Mouse (Mus musculus) CH12.LX (cell line): ENCODE results near the gene Apbb1ip. TPM values are rescaled to one million over a fixed set of nuclear protein-coding genes. Genes with fewer than 3 reads are reported as not detected.

Source experiments
- DNase-seq: peaks from one replicate; pipeline ENCODE4 v3.0.0-alpha.2; 2013; ENCODE audit errors: extremely low read depth
- H3K27ac ChIP-seq: 2 replicates; pipeline ENCODE4 v1.5.1; 2012; ENCODE audit warnings: low read depth, mild to moderate bottlenecking, control low read depth, moderate library complexity; ENCODE audit not compliant: insufficient read depth
- H3K27me3 ChIP-seq: replicated peaks from 2 replicates; pipeline ENCODE3; 2012; ENCODE audit warnings: inconsistent platforms
- H3K36me3 ChIP-seq, 2 experiments: replicated peaks in 1 of 2; 2 replicates each; pipeline versions ENCODE3 to v1.6.1; 2012; ENCODE audit warnings: inconsistent platforms in 1 of 2, low read length in 1 of 2, mild to moderate bottlenecking in 1 of 2, mixed read lengths in 1 of 2, moderate library complexity in 1 of 2; ENCODE audit not compliant: control insufficient read depth in 1 of 2, insufficient read depth in 1 of 2
- H3K4me1 ChIP-seq, 2 experiments: 2 replicates each; pipeline ENCODE4 v1.6.1; 2012; ENCODE audit warnings: inconsistent platforms in 1 of 2, moderate library complexity in 1 of 2; ENCODE audit not compliant: insufficient read depth in 2 of 2, control insufficient read depth in 1 of 2
- H3K4me2 ChIP-seq: 2 replicates; pipeline ENCODE4 v1.6.1; 2012; ENCODE audit warnings: low read depth, mild to moderate bottlenecking, control low read depth; ENCODE audit not compliant: poor library complexity, insufficient read depth, severe bottlenecking
- H3K4me3 ChIP-seq, 3 experiments: fragments of 150-350 bp in 1 of 3; sonication (generic) in 1 of 3; replicated peaks in 1 of 3; 2 replicates each; pipeline versions ENCODE3 to v1.5.1; 2011 to 2012; ENCODE audit warnings: low read depth in 2 of 3, low read length in 2 of 3, mild to moderate bottlenecking in 2 of 3, moderate library complexity in 2 of 3, control low read depth in 1 of 3, improper control_type of control experiment in 1 of 3, inconsistent platforms in 1 of 3, mixed read lengths in 1 of 3; ENCODE audit not compliant: poor library complexity in 1 of 3
- H3K79me2 ChIP-seq: replicated peaks from 2 replicates; pipeline ENCODE4 v1.6.1; 2012; ENCODE audit warnings: mild to moderate bottlenecking, moderate library complexity; ENCODE audit not compliant: control insufficient read depth, poor library complexity, insufficient read depth, severe bottlenecking; ENCODE audit errors: extremely low read depth
- H3K9ac ChIP-seq: 2 replicates; pipeline ENCODE4 v1.6.1; 2012; ENCODE audit warnings: low read depth, mild to moderate bottlenecking, control low read depth, moderate library complexity; ENCODE audit not compliant: insufficient read depth
- H3K9me3 ChIP-seq: replicated peaks from 2 replicates; pipeline ENCODE3; 2012; ENCODE audit warnings: low read length, inconsistent platforms, mixed read lengths
- CTCF ChIP-seq, 2 experiments: IDR thresholded peaks in 1 of 2; conservative IDR thresholded peaks in 1 of 2; 2 replicates each; pipeline ENCODE4 v1.5.1; 2011 to 2012; ENCODE audit warnings: low read depth in 2 of 2, low read length in 2 of 2, improper control_type of control experiment in 1 of 2, inconsistent platforms in 1 of 2, mild to moderate bottlenecking in 1 of 2, moderate library complexity in 1 of 2
- E2F4 ChIP-seq: IDR thresholded peaks from 2 replicates; pipeline ENCODE4 v1.6.1; 2011; ENCODE audit warnings: low read depth, low read length, improper control_type of control experiment; ENCODE audit not compliant: insufficient replicate concordance
- ELF1 ChIP-seq: IDR thresholded peaks from 2 replicates; pipeline ENCODE4 v1.6.1; 2014; ENCODE audit warnings: low read depth, mild to moderate bottlenecking, inconsistent platforms, low read length, improper control_type of control experiment
- EP300 ChIP-seq: IDR thresholded peaks from 2 replicates; pipeline ENCODE4 v1.6.1; 2011; ENCODE audit warnings: low read length, improper control_type of control experiment
- ETS1 ChIP-seq: conservative IDR thresholded peaks from 2 replicates; pipeline ENCODE4 v1.6.1; 2012; ENCODE audit warnings: low read depth, mild to moderate bottlenecking, inconsistent platforms, low read length, improper control_type of control experiment, moderate library complexity
- GABPA ChIP-seq: IDR thresholded peaks from 2 replicates; pipeline ENCODE4 v1.6.1; 2012; ENCODE audit warnings: low read depth, low read length, improper control_type of control experiment, inconsistent platforms; ENCODE audit not compliant: insufficient replicate concordance
- IRF4 ChIP-seq: IDR thresholded peaks from 2 replicates; pipeline ENCODE4 v1.6.1; 2014; ENCODE audit warnings: low read depth, mild to moderate bottlenecking, inconsistent platforms, low read length, improper control_type of control experiment
- MEF2A ChIP-seq: IDR thresholded peaks from 2 replicates; pipeline ENCODE4 v1.6.1; 2014; ENCODE audit warnings: low read depth, mild to moderate bottlenecking, inconsistent platforms, low read length, improper control_type of control experiment, borderline replicate concordance
- MXI1 ChIP-seq: IDR thresholded peaks from 2 replicates; pipeline ENCODE4 v1.6.1; 2011; ENCODE audit warnings: mild to moderate bottlenecking, low read depth, low read length, improper control_type of control experiment
- MYC ChIP-seq: IDR thresholded peaks from 2 replicates; pipeline ENCODE4 v1.6.1; 2011; ENCODE audit warnings: low read depth, mild to moderate bottlenecking, improper control_type of control experiment, low read length
- NELFE ChIP-seq: IDR thresholded peaks from 2 replicates; pipeline ENCODE4 v1.6.1; 2011; ENCODE audit warnings: low read depth, low read length, improper control_type of control experiment
- NRF1 ChIP-seq: IDR thresholded peaks from 2 replicates; pipeline ENCODE4 v1.6.1; 2014; ENCODE audit warnings: low read depth, mild to moderate bottlenecking, inconsistent platforms, low read length, improper control_type of control experiment, moderate library complexity
- PAX5 ChIP-seq: IDR thresholded peaks from 2 replicates; pipeline ENCODE4 v1.6.1; 2012; ENCODE audit warnings: low read length, inconsistent platforms, mixed read lengths
- POLR2AphosphoS2 ChIP-seq: IDR thresholded peaks from 2 replicates; pipeline ENCODE4 v1.6.1; 2011; ENCODE audit warnings: low read depth, low read length, improper control_type of control experiment
- SIN3A ChIP-seq: IDR thresholded peaks from 2 replicates; pipeline ENCODE4 v1.6.1; 2012; ENCODE audit warnings: low read length, improper control_type of control experiment, inconsistent platforms
- USF1 ChIP-seq: IDR thresholded peaks from 2 replicates; pipeline ENCODE4 v1.6.1; 2014; ENCODE audit warnings: low read depth, mild to moderate bottlenecking, inconsistent platforms, low read length, improper control_type of control experiment
- USF2 ChIP-seq: conservative IDR thresholded peaks from 2 replicates; pipeline ENCODE4 v1.6.1; 2011; ENCODE audit warnings: low read depth, low read length, improper control_type of control experiment
- ZC3H11A ChIP-seq: IDR thresholded peaks from 2 replicates; pipeline ENCODE4 v1.6.1; 2012; ENCODE audit warnings: low read depth, mild to moderate bottlenecking, inconsistent platforms, low read length, improper control_type of control experiment
- ZNF384 ChIP-seq: IDR thresholded peaks from 2 replicates; pipeline ENCODE4 v1.6.1; 2012; ENCODE audit warnings: low read depth, low read length, improper control_type of control experiment, inconsistent platforms
- dilution Hi-C: fragments of 300-500 bp; cut with MboI; formaldehyde crosslinking; loops from 2 replicates; pipeline ENCODE4 v1.14.3; 2020; ENCODE audit warnings: low sequenced_read_pairs; ENCODE audit not compliant: extremely low pct_unique_long_range_greater_than_20kb, extremely low pct_ligation_motif_present
- in situ Hi-C: fragments of 300-500 bp; cut with MboI; formaldehyde crosslinking; loops from 3 replicates; pipeline ENCODE4 v1.14.3; 2019; ENCODE audit warnings: low sequenced_read_pairs, low pct_ligation_motif_present, low pct_unique_long_range_greater_than_20kb, mixed read lengths
- polyA plus RNA-seq: library from polyadenylated mRNA; unstranded; fragments of >175 nt; gene quantifications from 2 replicates; pipeline ENCODE4 v1.2.1, GENCODE M21; 2012; ENCODE audit warnings: low read depth; ENCODE audit not compliant: insufficient read length
- total RNA-seq, 2 experiments: library from RNA; depleted of rRNA; stranded (reverse); fragments of 300-350 nt in 1 of 2; fragments of >200 nt in 1 of 2; gene quantifications; 2 replicates each; pipeline ENCODE4 v1.2.3; 2012 to 2014

The Apbb1ip gene
- total and polyA plus RNA-seq, 3 experiments = 3.5 to 59.9 (median 4.0) TPM

DNA sequence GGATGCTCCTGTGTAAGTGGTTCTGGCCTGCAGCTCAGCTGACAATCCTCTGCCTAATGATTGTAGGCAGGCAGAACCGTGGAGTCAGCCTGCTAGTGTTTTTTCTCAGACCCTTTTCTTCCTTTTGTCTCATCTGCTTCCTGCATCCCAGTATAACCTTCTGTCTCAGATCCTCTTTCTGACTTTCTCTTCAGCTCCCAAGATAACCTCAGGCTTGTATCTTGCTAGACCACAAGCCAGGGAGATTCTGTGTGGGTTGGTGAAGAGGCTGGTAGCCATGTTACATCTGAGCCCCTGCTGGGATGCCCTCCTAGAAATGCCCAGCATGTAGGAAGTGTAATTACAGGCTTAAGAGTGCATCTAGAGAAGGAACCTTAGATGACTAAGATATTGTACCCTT is 16.5 kb downstream of the Apbb1ip start:
- DNase-seq = peak; percentile 68
- Histone ChIP-seq H3K36me3 (peaks cover 5 to 45% of the 10 kb centered on the region in 2 experiments), H3K27me3 (no peaks in the 10 kb centered on the region), H3K4me2 (peak overlapping the region; percentile 31; the same call in 1 of the 2 replicates), H3K9ac (no peak overlapping the region; the same call in 1 of the 2 replicates), H3K4me3 (no peak overlapping the region), H3K4me1 (peaks cover 5 to 44% of the 10 kb centered on the region in 2 experiments; a peak in 3 of 4 replicates), H3K79me2 (peaks cover 6% of the 10 kb centered on the region), H3K9me3 (peaks cover 10% of the 10 kb centered on the region), H3K27ac (no peak overlapping the region)
- in situ Hi-C loops (no loop called here), dilution Hi-C loops (no loop called here)
- no peak for TF ChIP-seq CTCF (conservative IDR thresholded peaks at IDR 0.05 in 1 of 2, IDR thresholded peaks at IDR 0.05 in 1 of 2; ENCODE audit: low read depth in 2 of 2, low read length in 2 of 2)
- peak; percentile 54; the same call in 1 of the 2 replicates for TF ChIP-seq MEF2A
- TF ChIP-seq IRF4 = peak; percentile 66
- 0 out of 2 replicates have a peak, but pooled peaks have one; percentile 20 for TF ChIP-seq ELF1
- TF ChIP-seq USF1 = no peak
- TF ChIP-seq ETS1 = peak; percentile 55
- TF ChIP-seq NRF1 = no peak
- peak; percentile 53 for TF ChIP-seq EP300
- TF ChIP-seq MYC = no peak
- no peak for TF ChIP-seq E2F4

GRCm38 (mm10) chr2:22795087-22795486 is 21.2 kb downstream of the Apbb1ip start:
- TF ChIP-seq MYC (no peak), NELFE (no peak), SIN3A (no peak), E2F4 (no peak), USF2 (no peak), ZNF384 (no peak), PAX5 (no peak), ZC3H11A (no peak), ETS1 (no peak), GABPA (no peak), ELF1 (no peak), MXI1 (no peak), POLR2AphosphoS2 (no peak), MEF2A (no peak)
- Histone ChIP-seq H3K9ac (no peak overlapping the region), H3K36me3 (peaks cover 6 to 74% of the 10 kb centered on the region in 2 experiments), H3K79me2 (peaks cover 2% of the 10 kb centered on the region; the same call in 1 of the 2 replicates), H3K4me3 (no peak overlapping the region), H3K27ac (no peak overlapping the region), H3K4me1 (peaks cover 5 to 14% of the 10 kb centered on the region in 2 experiments; a peak in 3 of 4 replicates), H3K27me3 (no peaks in the 10 kb centered on the region), H3K4me2 (no peak overlapping the region), H3K9me3 (peaks cover 30% of the 10 kb centered on the region)
- dilution Hi-C loops = no loop called here
- no peak for DNase-seq
- in situ Hi-C loops = no loop called here
